Mouse (Mus musculus) WW6 (cell line): ENCODE measurements at regions not wholly inside any gene's neighbourhood (a gene's known extent, or its start where the extent isn't known, plus 50 kb on each side); places are given as distances from the start of the nearest gene placed in this dataset.
"Not testable (repeated sequence)": the region's sequence is repeated elsewhere in the genome, so short reads cannot be mapped to it uniquely, and the experiment has no call there.

Experiments
- DNase-seq: peaks from one replicate; pipeline ENCODE4 v3.0.0-alpha.2; 2013; ENCODE audit warnings: low read depth, low spot score

GRCm38 (mm10) chr2:92804916-92805315, 110.0 kb upstream of the Syt13 start:
- DNase-seq, result no peak

DNA sequence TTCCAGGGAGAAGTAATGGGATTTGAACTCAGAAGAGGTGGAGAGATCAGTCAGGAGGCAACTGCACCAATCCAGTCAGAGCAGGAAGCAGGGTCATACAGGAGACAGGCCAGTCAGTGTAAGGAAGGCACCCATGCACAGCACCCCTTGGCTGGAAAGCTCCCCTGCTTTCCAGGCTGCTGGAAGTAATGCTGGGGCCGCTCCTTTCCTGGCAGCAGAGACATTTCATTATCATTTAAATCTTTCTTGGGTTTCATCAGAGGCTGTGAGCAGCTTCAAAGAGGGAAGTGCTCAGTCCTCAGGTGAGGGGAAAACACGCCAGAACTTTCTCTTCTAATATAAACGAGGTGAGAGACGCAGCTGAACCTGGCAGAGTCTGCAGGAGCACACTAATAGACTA, 109.1 kb upstream of the Syt13 start:
- DNase-seq, result peak; percentile 39

DNA sequence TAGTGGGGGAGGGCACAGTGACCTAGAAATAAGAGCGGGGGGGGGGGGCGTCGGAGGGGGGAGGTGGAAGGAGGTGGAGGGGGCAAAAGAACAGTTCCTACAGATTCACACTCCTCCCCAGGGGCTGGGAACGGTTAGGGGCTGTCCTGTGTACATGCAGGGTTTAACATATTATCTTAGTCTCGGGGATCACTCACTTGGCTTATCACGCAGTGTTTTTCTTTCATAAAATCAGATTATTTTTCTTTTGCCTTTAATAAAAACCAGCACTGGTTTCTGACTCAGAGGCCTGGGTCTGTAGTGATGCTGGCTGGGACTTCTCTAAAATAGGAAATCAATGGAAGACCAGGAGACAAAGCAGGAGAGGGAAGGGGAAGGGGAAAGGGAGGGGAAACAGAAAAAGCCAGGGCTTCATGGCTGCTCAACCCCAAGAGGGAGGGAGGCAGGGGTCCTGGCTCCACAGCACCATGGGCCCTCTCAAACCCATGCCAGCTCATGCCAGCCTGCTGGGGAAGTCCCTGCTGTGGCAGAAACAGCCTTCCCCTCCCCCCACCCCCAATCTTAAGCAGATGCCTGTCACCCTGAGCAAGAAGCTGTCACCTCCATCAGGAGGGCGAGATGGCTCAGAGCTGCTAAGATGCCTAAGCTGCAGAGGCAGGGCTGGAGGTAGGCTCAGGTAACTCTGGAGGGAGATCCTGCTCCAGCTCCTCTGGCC, 108.3 kb upstream of the Syt13 start:
- DNase-seq, result no peak

- no peak for DNase-seq
Measured at GRCm38 (mm10) chr2:92807404-92807803, 107.5 kb upstream of the Syt13 start.

GRCm38 (mm10) chr2:92808121-92808520, 106.8 kb upstream of the Syt13 start:
- DNase-seq, result no peak

DNA sequence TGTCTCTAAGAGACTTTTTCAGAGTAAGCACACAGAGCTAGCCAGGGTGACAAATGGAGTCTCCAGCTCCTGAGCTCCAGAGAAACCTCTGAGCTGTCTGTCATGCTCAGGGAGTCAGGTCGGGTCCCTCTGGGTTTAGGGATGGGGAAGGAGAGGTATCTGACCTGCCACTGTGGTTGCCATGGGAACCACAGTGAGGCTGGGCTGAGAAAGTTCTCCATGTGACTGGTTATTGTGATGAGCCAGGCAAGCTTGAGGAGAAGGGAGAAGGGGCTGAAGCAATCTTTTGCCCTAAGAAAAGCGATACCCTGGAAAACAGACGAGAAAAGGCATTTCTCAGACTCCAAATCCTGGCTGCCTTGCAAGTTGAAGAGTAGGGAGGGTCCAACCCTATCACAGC, 105.7 kb upstream of the Syt13 start:
- DNase-seq, result no peak

DNA sequence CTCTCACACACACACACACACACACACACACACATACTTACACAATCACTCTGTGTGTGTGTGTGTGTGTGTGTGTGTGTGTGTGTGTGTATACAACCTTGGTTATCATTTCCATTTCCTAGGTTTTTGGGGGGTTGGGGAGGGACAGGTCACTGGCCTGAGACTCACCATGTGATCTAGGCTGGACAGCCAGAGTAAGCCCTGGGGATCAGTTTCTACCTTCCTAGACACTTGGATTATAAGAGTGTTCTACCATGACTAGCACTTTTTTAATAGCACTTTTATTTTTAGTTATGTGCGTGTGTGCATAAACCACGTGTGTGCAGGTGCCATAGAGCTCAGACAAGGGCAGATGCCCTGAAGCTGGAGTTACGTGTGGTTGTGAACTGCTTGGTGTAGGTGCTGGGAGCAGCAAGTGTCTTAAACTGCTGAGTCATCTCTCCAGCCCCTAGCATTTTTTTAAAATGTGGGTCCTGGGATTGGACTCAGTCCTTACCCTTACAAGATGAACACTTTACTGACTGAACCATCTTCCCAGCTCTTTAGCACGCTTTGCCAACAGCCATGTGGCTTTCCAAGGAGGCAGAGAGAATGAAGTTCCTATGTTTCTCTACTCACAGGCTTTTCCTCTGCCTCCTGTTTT, 105.1 kb upstream of the Syt13 start:
- no peak for DNase-seq

- not testable (repeated sequence) for DNase-seq
Measured at GRCm38 (mm10) chr2:92810956-92811355, 103.9 kb upstream of the Syt13 start.

DNA sequence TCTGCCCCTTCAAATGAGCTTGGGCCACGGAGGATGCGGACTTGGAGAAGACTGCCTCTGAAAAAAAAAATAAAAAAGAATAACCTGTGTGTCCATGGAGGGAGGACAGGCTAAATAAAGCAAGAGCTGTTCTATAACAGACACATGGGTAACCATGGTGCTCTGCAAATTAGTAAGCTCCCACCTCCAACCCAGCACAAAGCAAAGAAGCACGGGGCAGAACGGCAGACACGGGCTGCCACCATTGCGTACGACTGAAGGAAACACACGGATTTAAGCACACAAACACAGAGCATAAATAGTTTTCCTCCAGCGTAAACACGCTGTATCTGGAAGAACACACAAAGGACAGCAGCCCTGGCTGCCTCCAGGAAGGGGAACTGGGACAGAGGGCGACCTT, 101.9 kb upstream of the Syt13 start:
- no peak for DNase-seq

DNA sequence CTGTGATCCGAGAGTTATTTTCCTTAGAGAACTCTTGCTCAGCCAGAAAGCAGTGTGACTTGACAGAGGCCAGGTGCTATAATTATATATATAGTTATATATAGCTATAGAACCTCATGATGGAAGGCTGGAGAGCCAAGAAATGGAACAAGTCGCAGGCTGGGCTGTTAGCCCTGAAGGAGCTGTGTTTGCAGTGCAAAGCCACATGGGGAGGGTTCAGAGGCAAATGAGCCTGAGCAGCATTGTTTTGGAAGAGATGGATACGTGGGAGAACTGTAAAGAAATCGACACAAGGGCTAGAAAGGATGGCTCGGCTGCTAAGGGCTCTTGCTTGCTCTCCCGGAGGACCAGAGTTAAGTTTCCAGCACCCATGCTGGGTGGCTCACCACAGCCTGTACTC, 95.3 kb upstream of the Syt13 start:
- no peak for DNase-seq

- DNase-seq, result no peak
Measured at GRCm38 (mm10) chr2:92824325-92824724, 90.6 kb upstream of the Syt13 start.

DNA sequence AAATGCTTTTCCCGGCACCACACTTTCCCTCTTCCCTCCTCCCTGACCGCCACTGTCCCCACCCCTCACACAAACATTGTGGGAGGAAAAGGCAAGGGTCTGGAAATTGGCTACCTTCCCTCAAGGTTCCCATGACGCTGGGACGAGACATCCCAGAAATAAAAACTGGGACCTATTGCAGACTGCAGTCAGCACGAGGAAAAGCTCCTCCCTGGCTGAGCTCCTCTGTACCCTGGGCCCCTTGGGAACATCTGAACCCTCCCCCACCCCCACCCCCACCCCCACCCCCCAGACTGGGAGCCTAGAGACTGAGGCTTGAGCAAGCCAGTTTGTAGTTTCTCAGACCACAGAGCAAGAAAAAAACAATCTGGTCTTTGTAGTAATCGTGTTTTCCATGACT, 89.5 kb upstream of the Syt13 start:
- no peak for DNase-seq

DNA sequence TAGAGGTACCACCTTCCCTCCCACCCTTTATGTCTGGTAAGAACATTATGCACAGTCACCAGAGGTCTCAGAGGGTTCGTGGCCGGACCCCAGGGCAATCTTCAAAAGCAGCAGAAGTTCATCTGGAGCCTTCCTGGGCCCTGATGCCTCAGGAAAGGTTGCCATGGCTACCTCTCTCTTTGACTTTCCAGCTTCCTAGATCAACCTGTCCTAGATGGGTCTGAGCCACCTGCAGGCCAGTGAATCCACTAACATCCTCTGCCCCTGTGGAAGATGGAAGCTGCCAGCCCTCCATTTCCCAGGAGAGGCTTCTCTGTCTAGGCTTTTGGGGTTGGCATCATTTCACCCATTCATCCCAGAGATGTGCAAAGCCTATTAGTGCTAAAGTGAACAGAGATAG, 84.8 kb upstream of the Syt13 start:
- DNase-seq, result no peak

GRCm38 (mm10) chr2:92831784-92832183, 83.1 kb upstream of the Syt13 start:
- no peak for DNase-seq

GRCm38 (mm10) chr2:92836203-92836602, 78.7 kb upstream of the Syt13 start:
- no peak for DNase-seq

DNA sequence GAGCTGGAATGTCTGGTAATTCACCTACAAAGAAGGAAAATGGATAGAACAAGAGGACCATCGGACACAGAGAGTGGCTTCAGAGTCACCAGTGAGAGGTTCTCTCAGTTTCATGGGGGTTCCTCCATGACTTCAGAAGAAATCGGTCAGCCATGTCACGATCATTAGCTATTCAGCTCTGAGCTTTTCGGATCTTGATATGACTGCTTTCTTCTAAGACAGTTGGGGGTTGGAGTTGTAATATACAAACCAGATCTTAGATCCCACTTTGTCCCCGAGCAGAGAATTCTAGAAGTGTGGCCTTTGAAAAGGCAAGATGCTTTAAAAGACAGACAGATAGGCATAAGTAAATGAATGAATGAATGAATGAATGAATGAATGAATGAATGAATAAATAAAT, 76.9 kb upstream of the Syt13 start:
- DNase-seq, result no peak

- DNase-seq, result no peak
Measured at GRCm38 (mm10) chr2:92840009-92840408, 74.9 kb upstream of the Syt13 start.

DNA sequence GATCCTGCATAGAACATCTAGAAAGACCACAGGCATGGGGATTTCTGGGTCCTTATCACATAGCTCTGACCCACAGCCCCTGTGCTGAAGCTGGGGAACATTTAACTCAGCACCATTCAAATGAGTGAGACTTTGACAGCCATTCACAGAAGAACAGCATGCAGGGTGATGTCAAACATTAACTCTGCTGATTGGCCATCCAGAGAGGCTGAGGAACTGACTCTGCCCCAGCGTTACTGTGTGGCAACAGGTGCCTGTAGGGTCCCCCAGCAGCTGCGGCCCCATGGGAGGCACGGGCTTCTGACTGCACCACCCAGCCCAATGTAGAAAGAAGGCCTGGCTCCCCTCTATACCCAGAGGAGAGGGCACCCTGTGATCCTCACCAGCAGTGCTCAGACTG, 73.3 kb upstream of the Syt13 start:
- no peak for DNase-seq

DNA sequence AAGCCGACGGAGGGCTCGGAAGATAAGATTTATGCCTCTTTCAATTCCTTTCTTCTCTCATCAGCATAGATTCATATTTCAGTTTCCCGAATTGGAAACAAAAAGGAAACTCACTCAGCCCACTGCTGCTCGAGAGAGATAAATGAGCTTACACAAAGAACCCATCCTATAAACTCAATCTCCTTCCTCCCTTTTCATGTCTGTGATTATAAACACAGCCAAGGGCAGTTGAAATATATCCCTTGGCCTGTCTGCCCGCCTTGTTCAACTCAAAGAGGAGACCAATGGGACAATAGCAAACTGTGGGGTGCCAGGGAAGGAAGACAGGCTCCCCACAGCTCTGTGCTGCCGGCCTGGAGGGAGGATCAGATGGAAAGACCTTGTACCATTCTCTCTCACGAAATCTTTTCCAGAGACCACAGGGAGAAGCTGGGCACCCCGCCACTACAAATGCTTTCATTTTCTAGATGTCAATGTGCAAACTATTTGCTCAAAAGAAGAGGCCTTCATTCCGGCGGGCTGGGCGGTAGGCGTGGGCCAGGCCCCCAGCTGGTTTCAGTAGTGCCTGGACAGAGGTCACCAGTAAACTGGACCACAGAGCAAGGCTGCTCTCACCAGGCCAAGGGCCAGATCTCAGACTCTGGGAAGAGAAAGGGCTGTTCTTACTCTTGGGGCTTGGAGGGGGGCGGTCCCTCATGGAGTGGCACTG, 69.7 kb upstream of the Syt13 start:
- DNase-seq, result no peak

- DNase-seq, result no peak
Measured at GRCm38 (mm10) chr2:92848962-92849361, 65.9 kb upstream of the Syt13 start.

DNA sequence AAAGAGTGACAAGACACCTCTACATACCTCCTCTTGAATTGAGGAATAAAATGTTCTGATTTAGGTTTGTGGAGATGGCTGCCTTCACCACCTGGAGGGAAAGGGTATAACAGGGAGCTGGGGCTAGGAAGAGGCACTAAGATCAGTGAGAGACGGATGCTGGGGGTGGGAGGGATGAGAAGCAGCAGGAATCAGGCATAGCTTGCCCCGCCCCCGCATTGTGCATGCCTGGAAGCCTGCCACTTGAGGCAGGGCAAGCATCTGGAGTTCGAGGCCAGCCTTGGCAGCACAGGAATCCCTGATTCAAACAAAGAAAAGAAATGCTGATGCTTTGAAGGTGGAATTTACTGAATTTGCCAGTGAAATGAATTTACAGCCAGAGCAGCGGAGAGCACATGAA, 63.6 kb upstream of the Syt13 start:
- DNase-seq, result no peak

- no peak for DNase-seq
Measured at GRCm38 (mm10) chr2:92853175-92853574, 61.7 kb upstream of the Syt13 start.

GRCm38 (mm10) chr2:92854331-92854730, 60.6 kb upstream of the Syt13 start:
- no peak for DNase-seq
